Mouse (Mus musculus) leukemia stem cell, adult 10-12 weeks (primary cell): Measurements from ENCODE around the gene Gdi2. TPM values are rescaled to one million over a fixed set of nuclear protein-coding genes. Genes with fewer than 3 reads are reported as not detected.

Experiments
- polyA plus RNA-seq: library from polyadenylated mRNA; stranded (reverse); fragments of >175 nt; gene quantifications from 2 replicates; pipeline ENCODE4 v1.2.3, GENCODE M21; 2012; ENCODE audit warnings: low replicate concordance

Gene Gdi2
- polyA plus RNA-seq, result 347 and 721 TPM in 2 replicates

GRCm38 (mm10) chr13:3537594-3538222, at the start of gene Gdi2:
Gene Gdi2 (plus strand): TSS chr13:3538063.

GRCm38 (mm10) chr13:3610795-3611438, 73.1 kb downstream of the Gdi2 start, which contains the start of gene Fam208b:
Gene Fam208b (minus strand): TSS chr13:3611108.

Other genes starting within 250 kb of the Gdi2 start
- 3.2 and 3.6 TPM in 2 replicates for gene Fam208b, start 73.0 kb downstream of the Gdi2 start, polyA plus RNA-seq
- 2.1 and 2.2 TPM in 2 replicates for gene Asb13, start 96.0 kb downstream of the Gdi2 start, polyA plus RNA-seq